Mouse (Mus musculus): Measurements from ENCODE around the gene Dyx1c1. TPM values are rescaled to one million over a fixed set of nuclear protein-coding genes. Genes with fewer than 3 reads are reported as not detected.
A peak's percentile ranks its signal among the peaks of the same experiment; 100 is the strongest.

Dyx1c1 gene
- under 1 TPM; 0.43 to 0.60 TPM for total RNA-seq (2021)
- long read RNA-seq, experiment 1, result 0 reads
- long read RNA-seq, experiment 2, result 0 reads

- intact Hi-C loops (cut with DNase I; ENCODE audit: low total_unique reads), result no loop called here
Measured at GRCm38 (mm10) chr9:72958521-72959450, at the start of gene Dyx1c1, which contains the start of gene Gm44503. TSS of gene Dyx1c1 (plus strand) at chr9:72958785. TSS of gene Gm44503 (plus strand) at chr9:72958852.

DNA sequence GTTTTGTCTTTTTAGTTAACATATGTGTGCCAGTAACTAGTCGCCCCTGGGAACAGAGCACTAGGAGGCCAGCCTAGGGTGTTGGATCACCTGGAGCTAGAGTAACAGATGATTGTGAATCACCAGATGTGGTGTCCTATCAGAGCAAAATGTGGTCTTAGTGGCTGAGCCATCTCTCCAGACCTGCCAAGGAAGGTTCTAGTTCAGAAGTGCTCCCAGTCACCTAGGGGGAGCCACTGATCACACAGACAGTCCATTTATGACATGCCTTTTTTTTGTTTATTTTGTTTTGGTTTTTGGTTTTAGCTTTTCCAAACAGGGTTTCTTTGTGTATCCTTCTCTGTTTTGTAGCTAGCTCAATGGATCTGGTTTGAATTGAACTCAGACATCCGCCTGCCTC lies 47.2 kb upstream of the Dyx1c1 start:
- DNase-seq, result no peak
- intact Hi-C loops (cut with DNase I; ENCODE audit: low total_unique reads), result no loop called here

More at GRCm38 (mm10) chr9:72958521-72959450, at the start of gene Dyx1c1, which contains the start of gene Gm44503:
- DNase-seq, result peak; percentile 77

- no peak for DNase-seq
- intact Hi-C loops (cut with DNase I; ENCODE audit: low total_unique reads), result no loop called here
Measured at GRCm38 (mm10) chr9:72913551-72913950, 45.0 kb upstream of the Dyx1c1 start.

- intact Hi-C loops (cut with DNase I; ENCODE audit: low total_unique reads), result no loop called here
Measured at GRCm38 (mm10) chr9:72915728-72916127, 42.9 kb upstream of the Dyx1c1 start.

DNA sequence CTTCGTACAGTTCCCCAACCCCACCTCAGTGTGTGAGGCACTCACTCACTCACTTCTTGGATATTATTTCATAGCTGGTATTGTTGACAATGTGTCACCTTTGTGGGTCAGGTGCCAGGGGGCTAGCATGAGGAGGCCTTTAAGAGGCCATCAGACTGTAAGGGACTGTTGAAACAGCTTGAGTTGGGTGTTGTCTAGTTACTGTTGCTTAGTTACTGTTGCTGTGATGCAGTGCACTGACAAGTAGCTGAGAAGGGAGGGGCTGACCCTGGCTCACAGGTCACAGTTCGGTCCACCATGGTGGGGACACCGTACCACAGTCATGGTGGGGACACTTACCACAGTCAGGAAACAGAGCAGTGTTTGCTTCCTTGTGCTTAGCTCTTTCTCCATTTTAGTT lies 35.5 kb upstream of the Dyx1c1 start:
- intact Hi-C loops (cut with DNase I; ENCODE audit: low total_unique reads), result no loop called here
- no peak for DNase-seq

More at GRCm38 (mm10) chr9:72915728-72916127, 42.9 kb upstream of the Dyx1c1 start:
- DNase-seq, result no peak

GRCm38 (mm10) chr9:72925021-72925934 lies 33.3 kb upstream of the Dyx1c1 start, which contains the start of gene Pygo1:
TSS of gene Pygo1 (plus strand) at chr9:72925645.
- intact Hi-C loops (cut with DNase I; ENCODE audit: low total_unique reads), result no loop called here
- peak; percentile 65 for DNase-seq

DNA sequence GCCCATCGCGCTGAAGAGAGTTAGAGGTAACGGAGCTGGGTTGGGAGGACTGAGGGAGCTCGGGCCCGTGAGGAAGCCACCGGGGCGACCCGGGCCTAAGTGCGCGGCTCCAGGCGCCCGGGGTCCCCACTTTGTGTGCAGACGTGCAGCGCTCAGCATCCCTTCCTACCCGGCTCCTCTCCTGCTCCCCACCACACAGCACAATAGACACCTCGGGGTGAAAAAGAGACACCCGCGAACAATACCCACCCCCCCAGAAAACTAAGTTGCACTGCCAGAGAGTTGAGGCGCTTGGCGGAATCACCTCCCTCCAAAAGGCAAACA lies 32.7 kb upstream of the Dyx1c1 start:
- intact Hi-C loops (cut with DNase I; ENCODE audit: low total_unique reads), result no loop called here
- DNase-seq, result no peak

DNA sequence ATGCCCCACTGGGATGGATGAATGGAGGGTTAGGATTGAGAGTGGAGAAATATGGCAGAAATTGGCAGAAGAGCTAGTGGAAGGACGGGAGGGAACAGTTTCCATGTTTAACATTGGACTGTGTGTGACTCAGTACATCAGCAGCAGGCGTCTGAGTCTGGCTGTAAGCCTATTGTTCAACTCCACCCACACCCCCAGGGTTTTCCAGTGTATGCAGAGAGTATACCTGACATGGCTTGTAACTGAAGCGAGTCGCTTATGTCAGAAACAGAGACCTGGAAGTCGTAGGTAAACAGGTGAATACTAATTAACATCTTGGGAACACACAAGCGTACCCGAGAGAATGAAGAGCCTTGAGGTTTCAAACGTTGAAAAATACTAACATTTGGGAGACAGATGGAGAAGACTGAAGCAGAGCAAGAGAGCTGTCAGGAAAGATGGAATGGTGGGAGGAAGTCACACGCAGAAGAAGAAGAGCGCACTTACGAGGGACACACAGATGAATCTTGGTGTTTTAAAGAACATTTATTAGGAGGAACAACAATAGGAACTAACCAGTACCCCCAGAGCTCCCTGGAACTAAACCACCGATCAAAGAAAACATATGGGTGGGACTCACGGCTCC lies 27.3 kb upstream of the Dyx1c1 start:
- no peak for DNase-seq
- intact Hi-C loops (cut with DNase I; ENCODE audit: low total_unique reads), result no loop called here

- intact Hi-C loops (cut with DNase I; ENCODE audit: low total_unique reads), result no loop called here
- DNase-seq, result no peak
Measured at GRCm38 (mm10) chr9:72935309-72935708, 23.3 kb upstream of the Dyx1c1 start.

GRCm38 (mm10) chr9:72936301-72936700 lies 22.3 kb upstream of the Dyx1c1 start:
- DNase-seq, result no peak
- intact Hi-C loops (cut with DNase I; ENCODE audit: low total_unique reads), result no loop called here

- no peak for DNase-seq
- intact Hi-C loops (cut with DNase I; ENCODE audit: low total_unique reads), result no loop called here
Measured at GRCm38 (mm10) chr9:72943424-72943823, 15.2 kb upstream of the Dyx1c1 start.

- DNase-seq, result no peak
- intact Hi-C loops (cut with DNase I; ENCODE audit: low total_unique reads), result no loop called here
Measured at GRCm38 (mm10) chr9:72944286-72944685, 14.3 kb upstream of the Dyx1c1 start.

DNA sequence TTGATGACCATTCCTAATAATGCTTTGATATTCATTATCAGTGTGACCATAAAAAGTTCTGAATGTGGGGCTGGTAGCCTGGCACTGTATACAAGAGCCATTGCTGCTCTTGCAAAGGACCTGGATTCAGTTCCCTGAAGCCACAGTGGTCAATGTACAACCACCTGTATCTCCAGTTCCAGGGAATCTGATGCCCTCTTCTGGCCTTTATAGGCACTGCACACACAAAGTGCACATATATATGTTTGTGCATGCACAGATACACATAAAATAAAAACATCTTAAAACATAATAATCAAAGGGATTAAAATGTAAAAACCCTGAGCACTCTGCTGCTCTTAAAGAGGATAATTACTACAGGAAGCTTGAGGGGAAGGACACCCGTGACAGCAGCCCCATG lies 11.6 kb upstream of the Dyx1c1 start:
- intact Hi-C loops (cut with DNase I; ENCODE audit: low total_unique reads), result no loop called here
- DNase-seq, result no peak

- DNase-seq, result no peak
- intact Hi-C loops (cut with DNase I; ENCODE audit: low total_unique reads), result no loop called here
Measured at GRCm38 (mm10) chr9:72949572-72949971, 9.0 kb upstream of the Dyx1c1 start.

- intact Hi-C loops (cut with DNase I; ENCODE audit: low total_unique reads), result no loop called here
- no peak for DNase-seq
Measured at GRCm38 (mm10) chr9:72954746-72955145, 3.8 kb upstream of the Dyx1c1 start.

- intact Hi-C loops (cut with DNase I; ENCODE audit: low total_unique reads), result no loop called here
- DNase-seq, result peak; percentile 15
Measured at GRCm38 (mm10) chr9:72955546-72955945, 3.0 kb upstream of the Dyx1c1 start.

DNA sequence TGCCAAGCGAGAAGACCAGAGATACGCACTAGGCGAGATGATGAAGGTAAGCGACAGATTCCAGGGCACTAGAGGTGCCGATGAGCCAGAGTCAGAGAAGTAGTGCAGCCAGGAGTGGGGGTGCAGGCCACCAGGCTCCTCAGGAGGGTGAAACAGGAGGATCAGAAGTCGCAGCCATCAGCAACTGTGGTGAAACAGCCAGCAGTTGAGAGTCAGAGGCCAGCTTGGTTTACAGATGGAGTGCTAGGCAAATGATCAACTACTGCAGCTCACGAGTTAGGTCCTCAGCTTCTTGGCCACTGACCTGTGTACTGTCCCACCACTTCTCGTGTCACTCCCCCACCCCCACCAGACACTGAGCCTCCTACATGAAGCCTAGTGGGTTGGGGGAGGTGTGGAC lies 2.8 kb downstream of the Dyx1c1 start:
- intact Hi-C loops (cut with DNase I; ENCODE audit: low total_unique reads), result loop anchor here (10.0 kb wide), 1 partner anchor 133 kb away; no protein-coding TSS in a partner anchor
- no peak for DNase-seq

DNA sequence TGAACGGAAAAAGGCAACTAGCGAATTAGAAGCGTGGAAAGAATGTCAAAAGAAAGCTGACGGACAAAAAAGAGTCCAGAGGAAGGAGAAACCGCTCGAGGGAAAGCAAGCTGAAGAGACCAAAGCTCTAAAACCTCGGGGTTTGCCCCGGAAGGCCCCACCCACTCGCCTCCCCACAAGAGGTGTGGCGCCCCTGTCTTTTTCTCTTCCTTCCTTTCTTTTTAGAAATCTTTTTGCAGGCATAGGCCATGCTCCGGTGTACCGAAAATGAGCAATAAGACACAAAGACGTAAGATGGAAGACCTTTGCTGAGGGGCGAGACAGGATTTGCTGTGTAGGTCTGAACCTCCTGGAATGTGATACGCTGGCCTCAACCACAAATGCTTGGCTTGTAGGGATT lies 3.4 kb downstream of the Dyx1c1 start:
- no peak for DNase-seq
- intact Hi-C loops (cut with DNase I; ENCODE audit: low total_unique reads), result loop anchor here (10.0 kb wide), 1 partner anchor 133 kb away; no protein-coding TSS in a partner anchor

DNA sequence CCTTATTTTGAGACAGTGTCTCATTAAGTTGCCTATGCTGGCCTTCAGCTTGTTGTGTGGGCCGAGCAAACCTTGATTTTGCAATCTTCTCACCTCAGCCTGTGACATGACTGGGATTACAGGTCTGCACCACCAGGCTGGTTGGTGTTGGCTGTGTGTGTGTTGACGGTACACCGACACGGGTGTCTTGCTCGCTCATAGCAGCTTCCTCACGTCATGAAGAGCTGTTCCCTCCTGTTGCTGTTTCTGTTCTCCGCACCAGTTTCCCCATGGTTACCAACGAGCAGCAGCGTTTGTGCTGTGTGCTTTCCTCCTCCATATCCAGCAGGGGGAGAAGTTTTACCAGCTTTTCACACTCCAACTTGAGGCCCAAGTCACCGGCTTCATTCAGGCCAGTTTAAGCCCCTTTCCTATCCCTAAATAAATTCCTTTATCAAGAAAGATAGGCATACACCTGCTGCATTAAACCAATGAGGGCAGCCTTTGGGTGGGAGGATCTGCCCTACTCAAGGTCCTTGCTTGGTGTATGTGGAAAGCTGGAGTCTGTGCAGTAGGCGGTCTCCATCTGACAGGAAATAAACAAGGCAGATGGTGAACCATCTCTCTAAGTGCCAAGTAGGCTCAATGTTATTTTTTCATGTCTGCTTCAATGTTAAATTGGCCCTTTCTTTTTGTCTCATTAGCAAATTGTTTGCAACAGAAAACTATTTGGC lies 9.9 kb downstream of the Dyx1c1 start:
- DNase-seq, result no peak
- intact Hi-C loops (cut with DNase I; ENCODE audit: low total_unique reads), result loop anchor here (10.0 kb wide), 1 partner anchor 126 kb away; no protein-coding TSS in a partner anchor
